Mouse (Mus musculus): ENCODE results near the gene Col5a1. TPM values are rescaled to one million over a fixed set of nuclear protein-coding genes. Genes with fewer than 3 reads are reported as not detected.
A peak's percentile ranks its signal among the peaks of the same experiment; 100 is the strongest.

Col5a1 gene
- polyA plus RNA-seq, 1 experiment from 2014 or later = 38.8 TPM

GRCm38 (mm10) chr2:27887461-27888264, 1.4 kb downstream of the Col5a1 start:
- H3K27me3 ChIP-seq (ENCODE audit: control insufficient read depth, insufficient read depth, low read length) = no peaks in the 10 kb centered on the region; the same call in 1 of the 2 replicates
- H3K9me3 ChIP-seq (replicated peaks; ENCODE audit: control insufficient read depth, low read length) = no peaks in the 10 kb centered on the region
- 18% methylated on average over 11 of the region's 11 CpGs for WGBS (ENCODE audit: insufficient replicate concordance)
- peak overlapping the region; percentile 78 for H3K4me2 ChIP-seq
- H3K9ac ChIP-seq (ENCODE audit: low read depth, low read length) = peak overlapping the region; percentile 80
- ATAC-seq (replicated peaks; ENCODE audit: insufficient number of reproducible peaks, low FRiP score, low TSS enrichment) = no peak
- H3K27ac ChIP-seq (ENCODE audit: low read depth, low read length) = 0 out of 2 replicates have a peak overlapping the region, but pooled peaks have one; percentile 7
- peak overlapping the region; percentile 50 for H3K4me3 ChIP-seq (ENCODE audit: low read depth, low read length)
- H3K36me3 ChIP-seq (ENCODE audit: control insufficient read depth, insufficient read depth, low read length) = no peaks in the 10 kb centered on the region
- H3K4me1 ChIP-seq (ENCODE audit: control insufficient read depth, insufficient read depth, low read length) = peaks cover 36% of the 10 kb centered on the region

DNA sequence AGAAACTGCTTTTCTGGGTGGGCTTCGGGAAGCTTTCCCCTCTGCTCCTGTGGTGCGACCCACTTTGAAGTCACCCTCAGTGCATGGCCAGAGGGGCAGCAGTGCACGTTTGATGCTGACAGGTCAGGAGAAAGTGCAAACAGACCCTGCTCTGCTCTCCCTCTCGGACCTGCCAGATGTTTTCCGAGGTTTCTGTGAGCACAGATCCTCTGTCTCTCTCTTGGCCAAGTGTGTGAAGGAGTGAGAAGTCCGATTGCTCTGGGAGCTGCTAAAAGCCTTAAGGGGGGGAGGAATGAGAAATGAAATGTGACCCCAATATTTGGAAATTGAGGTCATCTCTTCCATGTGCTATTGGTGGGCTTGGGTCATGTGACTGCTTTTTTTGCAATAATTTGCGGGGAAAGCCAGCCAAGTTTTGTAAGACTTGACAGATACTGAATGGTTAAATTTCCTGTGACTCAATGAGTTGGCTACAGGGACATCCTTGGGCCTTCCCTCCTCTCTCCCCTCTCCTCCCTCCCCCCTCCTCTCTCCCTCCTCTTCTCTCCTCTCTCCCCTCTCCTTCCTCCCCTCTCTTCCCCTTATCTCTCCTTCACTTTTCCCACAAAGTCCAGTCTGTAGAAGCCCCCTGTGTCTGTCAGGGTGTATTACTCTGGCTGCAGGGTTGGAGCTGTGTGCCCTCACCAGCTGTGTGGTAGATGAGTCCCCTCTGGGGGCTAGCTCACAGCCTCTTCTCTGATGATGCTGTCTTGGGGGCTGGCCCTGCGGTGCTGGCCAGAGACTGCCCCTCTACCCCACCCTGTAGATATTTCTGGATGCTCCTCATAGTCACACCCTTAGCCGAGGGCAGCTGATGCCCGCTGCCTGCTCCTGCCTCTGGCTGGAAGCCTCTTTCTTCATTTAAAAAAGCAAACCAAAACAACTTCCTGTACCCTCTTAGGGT, 2.6 kb downstream of the Col5a1 start:
- peak overlapping the region; percentile 50 for H3K4me3 ChIP-seq (ENCODE audit: low read depth, low read length)
- H3K9ac ChIP-seq (ENCODE audit: low read depth, low read length) = 0 out of 2 replicates have a peak overlapping the region, but pooled peaks have one; percentile 80
- H3K4me2 ChIP-seq = peak overlapping the region; percentile 78
- H3K9me3 ChIP-seq (replicated peaks; ENCODE audit: control insufficient read depth, low read length) = no peaks in the 10 kb centered on the region
- H3K27me3 ChIP-seq (ENCODE audit: control insufficient read depth, insufficient read depth, low read length) = no peaks in the 10 kb centered on the region; the same call in 1 of the 2 replicates
- peaks cover 36% of the 10 kb centered on the region for H3K4me1 ChIP-seq (ENCODE audit: control insufficient read depth, insufficient read depth, low read length)
- H3K27ac ChIP-seq (ENCODE audit: low read depth, low read length) = 0 out of 2 replicates have a peak overlapping the region, but pooled peaks have one; percentile 7
- no peak for ATAC-seq (replicated peaks; ENCODE audit: insufficient number of reproducible peaks, low FRiP score, low TSS enrichment)
- H3K36me3 ChIP-seq (ENCODE audit: control insufficient read depth, insufficient read depth, low read length) = no peaks in the 10 kb centered on the region
- 11% methylated on average over 10 of the region's 10 CpGs for WGBS (ENCODE audit: insufficient replicate concordance)

DNA sequence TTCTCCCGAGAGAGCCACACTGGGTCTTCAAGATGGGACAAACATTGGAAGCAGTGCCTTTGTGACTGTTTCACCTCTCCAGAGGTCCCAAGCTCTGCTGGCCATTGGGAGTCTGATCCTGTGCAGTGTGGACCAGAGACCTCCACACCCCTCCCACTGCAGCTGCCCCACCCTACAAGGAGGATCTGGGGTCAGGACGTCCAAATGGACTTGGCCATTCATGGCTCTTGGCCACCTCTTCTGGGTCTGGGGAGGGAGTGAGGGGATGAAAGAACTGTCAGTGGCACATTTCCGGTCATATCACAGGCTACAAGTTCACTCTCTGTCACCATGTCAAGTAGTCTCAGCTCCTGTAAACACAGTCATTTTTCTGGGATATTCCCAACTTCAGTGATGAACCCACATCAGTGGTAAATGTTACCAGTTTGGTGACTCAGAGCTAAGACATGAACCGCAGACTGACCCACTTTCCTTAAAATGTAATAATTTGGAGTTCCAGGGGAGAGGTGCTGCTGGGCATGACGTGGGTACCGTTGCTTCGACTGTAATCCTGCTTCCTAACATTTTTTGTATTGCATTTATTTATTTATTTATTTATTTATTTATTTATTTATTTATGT, 5.8 kb downstream of the Col5a1 start:
- Histone ChIP-seq H3K27me3 (ENCODE audit: control insufficient read depth, insufficient read depth, low read length) (no peaks in the 10 kb centered on the region), H3K9me3 (replicated peaks; ENCODE audit: control insufficient read depth, low read length) (no peaks in the 10 kb centered on the region), H3K4me3 (ENCODE audit: low read depth, low read length) (no peak overlapping the region), H3K36me3 (ENCODE audit: control insufficient read depth, insufficient read depth, low read length) (no peaks in the 10 kb centered on the region), H3K9ac (ENCODE audit: low read depth, low read length) (no peak overlapping the region), H3K27ac (ENCODE audit: low read depth, low read length) (no peak overlapping the region), H3K4me1 (ENCODE audit: control insufficient read depth, insufficient read depth, low read length) (peaks cover 28% of the 10 kb centered on the region), H3K4me2 (no peak overlapping the region)
- no peak for ATAC-seq (replicated peaks; ENCODE audit: insufficient number of reproducible peaks, low FRiP score, low TSS enrichment)
- WGBS (ENCODE audit: insufficient replicate concordance) = 83% methylated on average over 7 of the region's 7 CpGs

- no peak for ATAC-seq (replicated peaks; ENCODE audit: insufficient number of reproducible peaks, low FRiP score, low TSS enrichment)
- 90% methylated on average over 12 of the region's 12 CpGs for WGBS (ENCODE audit: insufficient replicate concordance)
These were observed 6.8 kb downstream of the Col5a1 start for GRCm38 (mm10) chr2:27893015-27893414.

GRCm38 (mm10) chr2:27894986-27895385, 8.8 kb downstream of the Col5a1 start:
- no peak for ATAC-seq (replicated peaks; ENCODE audit: insufficient number of reproducible peaks, low FRiP score, low TSS enrichment)

More at GRCm38 (mm10) chr2:27893015-27893414, 6.8 kb downstream of the Col5a1 start:
- Histone ChIP-seq H3K4me1 (ENCODE audit: control insufficient read depth, insufficient read depth, low read length) (peaks cover 24% of the 10 kb centered on the region), H3K9ac (ENCODE audit: low read depth, low read length) (no peak overlapping the region), H3K27me3 (ENCODE audit: control insufficient read depth, insufficient read depth, low read length) (no peaks in the 10 kb centered on the region), H3K27ac (ENCODE audit: low read depth, low read length) (no peak overlapping the region), H3K4me2 (no peak overlapping the region), H3K9me3 (replicated peaks; ENCODE audit: control insufficient read depth, low read length) (no peaks in the 10 kb centered on the region), H3K4me3 (ENCODE audit: low read depth, low read length) (no peak overlapping the region), H3K36me3 (ENCODE audit: control insufficient read depth, insufficient read depth, low read length) (no peaks in the 10 kb centered on the region)

DNA sequence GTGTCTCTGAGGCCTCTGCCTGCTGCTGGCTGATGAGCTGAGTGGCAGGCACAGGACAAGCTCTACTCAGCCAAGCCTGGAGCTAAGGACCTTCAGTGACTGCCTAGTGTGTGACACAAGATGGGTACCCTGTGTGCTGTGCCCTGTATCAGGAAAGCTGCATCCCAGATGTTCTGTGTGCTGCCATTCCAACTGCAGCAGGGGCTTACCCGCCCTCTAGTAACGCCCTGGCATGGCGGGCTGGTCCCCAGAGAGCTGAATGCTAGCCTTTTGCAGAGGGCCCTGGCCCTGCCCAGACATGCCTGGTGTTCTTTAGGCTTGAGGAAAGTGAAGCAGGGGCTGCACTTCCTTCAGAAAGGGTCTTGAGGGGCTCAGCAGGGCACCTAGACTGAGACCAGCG, 9.4 kb downstream of the Col5a1 start:
- H3K4me2 ChIP-seq = no peak overlapping the region
- peaks cover 20% of the 10 kb centered on the region for H3K4me1 ChIP-seq (ENCODE audit: control insufficient read depth, insufficient read depth, low read length)
- no peaks in the 10 kb centered on the region for H3K27me3 ChIP-seq (ENCODE audit: control insufficient read depth, insufficient read depth, low read length)
- 62% methylated on average over 4 of the region's 4 CpGs for WGBS (ENCODE audit: insufficient replicate concordance)
- no peak overlapping the region for H3K27ac ChIP-seq (ENCODE audit: low read depth, low read length)
- no peak overlapping the region for H3K9ac ChIP-seq (ENCODE audit: low read depth, low read length)
- no peaks in the 10 kb centered on the region for H3K9me3 ChIP-seq (replicated peaks; ENCODE audit: control insufficient read depth, low read length)
- H3K4me3 ChIP-seq (ENCODE audit: low read depth, low read length) = no peak overlapping the region
- no peak for ATAC-seq (replicated peaks; ENCODE audit: insufficient number of reproducible peaks, low FRiP score, low TSS enrichment)
- no peaks in the 10 kb centered on the region for H3K36me3 ChIP-seq (ENCODE audit: control insufficient read depth, insufficient read depth, low read length)

More at GRCm38 (mm10) chr2:27894986-27895385, 8.8 kb downstream of the Col5a1 start:
- H3K4me2 ChIP-seq = no peak overlapping the region
- no peak overlapping the region for H3K27ac ChIP-seq (ENCODE audit: low read depth, low read length)
- no peaks in the 10 kb centered on the region for H3K27me3 ChIP-seq (ENCODE audit: control insufficient read depth, insufficient read depth, low read length)
- H3K36me3 ChIP-seq (ENCODE audit: control insufficient read depth, insufficient read depth, low read length) = no peaks in the 10 kb centered on the region
- H3K4me1 ChIP-seq (ENCODE audit: control insufficient read depth, insufficient read depth, low read length) = peaks cover 17% of the 10 kb centered on the region
- no peak overlapping the region for H3K4me3 ChIP-seq (ENCODE audit: low read depth, low read length)
- WGBS (ENCODE audit: insufficient replicate concordance) = 70% methylated on average over 5 of the region's 5 CpGs
- no peaks in the 10 kb centered on the region for H3K9me3 ChIP-seq (replicated peaks; ENCODE audit: control insufficient read depth, low read length)
- no peak overlapping the region for H3K9ac ChIP-seq (ENCODE audit: low read depth, low read length)

GRCm38 (mm10) chr2:27897161-27897560, 10.9 kb downstream of the Col5a1 start:
- WGBS (ENCODE audit: insufficient replicate concordance) = 66% methylated on average over 6 of the region's 6 CpGs

GRCm38 (mm10) chr2:27899894-27900293, 13.7 kb downstream of the Col5a1 start:
- Histone ChIP-seq H3K4me2 (no peak overlapping the region), H3K9ac (ENCODE audit: low read depth, low read length) (no peak overlapping the region), H3K4me1 (ENCODE audit: control insufficient read depth, insufficient read depth, low read length) (peaks cover 37% of the 10 kb centered on the region), H3K36me3 (ENCODE audit: control insufficient read depth, insufficient read depth, low read length) (no peaks in the 10 kb centered on the region), H3K4me3 (ENCODE audit: low read depth, low read length) (no peak overlapping the region), H3K9me3 (replicated peaks; ENCODE audit: control insufficient read depth, low read length) (no peaks in the 10 kb centered on the region), H3K27me3 (ENCODE audit: control insufficient read depth, insufficient read depth, low read length) (no peaks in the 10 kb centered on the region), H3K27ac (ENCODE audit: low read depth, low read length) (no peak overlapping the region)
- no peak for ATAC-seq (replicated peaks; ENCODE audit: insufficient number of reproducible peaks, low FRiP score, low TSS enrichment)
- WGBS (ENCODE audit: insufficient replicate concordance) = 58% methylated on average over 3 of the region's 3 CpGs

More at GRCm38 (mm10) chr2:27897161-27897560, 10.9 kb downstream of the Col5a1 start:
- H3K27ac ChIP-seq (ENCODE audit: low read depth, low read length) = no peak overlapping the region
- no peak for ATAC-seq (replicated peaks; ENCODE audit: insufficient number of reproducible peaks, low FRiP score, low TSS enrichment)
- H3K27me3 ChIP-seq (ENCODE audit: control insufficient read depth, insufficient read depth, low read length) = no peaks in the 10 kb centered on the region
- H3K4me2 ChIP-seq = no peak overlapping the region
- no peaks in the 10 kb centered on the region for H3K9me3 ChIP-seq (replicated peaks; ENCODE audit: control insufficient read depth, low read length)
- no peak overlapping the region for H3K9ac ChIP-seq (ENCODE audit: low read depth, low read length)
- peaks cover 36% of the 10 kb centered on the region for H3K4me1 ChIP-seq (ENCODE audit: control insufficient read depth, insufficient read depth, low read length)
- H3K4me3 ChIP-seq (ENCODE audit: low read depth, low read length) = no peak overlapping the region
- H3K36me3 ChIP-seq (ENCODE audit: control insufficient read depth, insufficient read depth, low read length) = no peaks in the 10 kb centered on the region

All from heart, embryonic 11.5 days (tissue).